Mouse (Mus musculus) erythroblast, embryonic 14.5 days (primary cell): Measurements from ENCODE around the gene F11r.

ENCODE experiments used
- GATA1 ChIP-seq: IDR thresholded peaks from 2 replicates; pipeline ENCODE4 v1.6.1; 2012; ENCODE audit warnings: low read length, inconsistent platforms, mixed read lengths
- TAL1 ChIP-seq: IDR thresholded peaks from 3 replicates; pipeline ENCODE4 v1.6.1; 2012; ENCODE audit warnings: low read length, inconsistent platforms, mixed read lengths

DNA sequence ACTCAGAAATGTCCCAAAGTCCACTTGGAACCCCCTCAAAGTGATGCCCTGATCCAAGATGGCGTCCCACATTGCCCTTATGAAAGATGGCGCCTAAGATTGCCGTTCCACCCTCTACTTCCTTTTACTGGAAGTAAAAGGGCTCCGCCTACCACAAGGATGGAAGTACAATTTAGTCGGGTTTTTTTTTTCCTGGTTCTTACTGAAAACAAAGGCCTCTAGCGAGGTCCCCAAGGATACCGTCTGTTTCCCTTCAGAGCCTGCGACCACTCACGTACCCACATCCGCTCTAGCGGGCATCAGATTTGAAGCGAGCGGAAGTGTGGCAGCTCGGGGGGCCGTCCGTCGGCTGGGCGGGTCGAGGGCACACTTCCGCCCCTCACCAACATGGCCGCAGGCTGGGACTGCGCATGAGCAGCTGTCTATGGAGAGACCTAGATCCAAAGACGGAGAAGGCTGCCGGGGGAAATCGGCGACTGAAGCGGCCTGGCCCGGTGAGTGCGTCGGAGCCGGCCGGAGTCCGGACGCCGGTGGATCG lies 26.3 kb upstream of the F11r start, which contains the start of gene Usf1:
- TF ChIP-seq TAL1 (no peak), GATA1 (no peak; the same call in 1 of the 2 replicates)
